Mouse (Mus musculus): ENCODE measurements at regions not wholly inside any gene's neighbourhood (a gene's known extent, or its start where the extent isn't known, plus 50 kb on each side); places are given as distances from the start of the nearest gene placed in this dataset.

DNA sequence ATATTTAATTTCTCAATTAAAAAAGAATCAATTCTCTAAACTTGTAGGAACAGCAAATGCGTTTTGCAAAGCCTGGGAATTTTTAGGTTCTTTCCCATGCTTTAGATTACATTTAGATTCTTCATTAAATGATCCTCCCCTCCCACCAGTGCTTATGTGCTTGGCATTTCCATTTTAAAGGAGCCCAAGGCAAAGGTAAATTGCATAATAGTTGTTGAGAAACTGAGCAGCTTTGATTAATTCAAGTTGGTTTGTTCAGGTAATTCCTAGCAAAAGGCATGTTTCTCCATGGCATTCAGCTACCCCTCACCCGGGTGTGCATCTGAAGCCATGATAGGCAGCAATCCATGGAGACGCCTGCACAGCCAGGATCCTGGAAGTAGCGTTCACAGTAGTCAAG lies 570.8 kb upstream of the Auts2 start:
- Histone ChIP-seq H3K4me3 (replicated peaks in 1 of 3; ENCODE audit: low read depth in 2 of 3, low read length in 2 of 3, poor library complexity in 1 of 3) (no peak overlapping the region), H3K27me3 (replicated peaks) (no peaks in the 10 kb centered on the region), H3K9me3 (replicated peaks; ENCODE audit: low read length) (peaks cover 70% of the 10 kb centered on the region), H3K9ac (ENCODE audit: insufficient read depth, low read depth) (no peak overlapping the region), H3K27ac (ENCODE audit: insufficient read depth, low read depth) (no peak overlapping the region), H3K79me2 (replicated peaks; ENCODE audit: control insufficient read depth, extremely low read depth, insufficient read depth, poor library complexity, severe bottlenecking) (no peaks in the 10 kb centered on the region), H3K36me3 (replicated peaks in 1 of 2; ENCODE audit: control insufficient read depth in 1 of 2, insufficient read depth in 1 of 2, low read length in 1 of 2) (no peaks in the 10 kb centered on the region), H3K4me1 (ENCODE audit: control insufficient read depth in 1 of 2, insufficient read depth in 2 of 2) (no peaks in the 10 kb centered on the region), H3K4me2 (ENCODE audit: insufficient read depth, low read depth, poor library complexity, severe bottlenecking) (no peak overlapping the region)
- dilution Hi-C loops (cut with MboI; ENCODE audit: extremely low pct_ligation_motif_present, extremely low pct_unique_long_range_greater_than_20kb, low sequenced_read_pairs), result no loop called here
- no peak for TF ChIP-seq ZKSCAN1 (IDR thresholded peaks at IDR 0.05; ENCODE audit: borderline replicate concordance, low read depth, low read length)
- in situ Hi-C loops (cut with MboI; ENCODE audit: low pct_ligation_motif_present, low pct_unique_long_range_greater_than_20kb, low sequenced_read_pairs), result no loop called here
- no peak for DNase-seq (ENCODE audit: extremely low read depth)

GRCm38 (mm10) chr5:133113183-133113582 lies 570.0 kb upstream of the Auts2 start:
- H3K4me1 ChIP-seq (ENCODE audit: control insufficient read depth in 1 of 2, insufficient read depth in 2 of 2), result no peaks in the 10 kb centered on the region
- no peak for DNase-seq (ENCODE audit: extremely low read depth)
- H3K4me3 ChIP-seq (replicated peaks in 1 of 3; ENCODE audit: low read depth in 2 of 3, low read length in 2 of 3, poor library complexity in 1 of 3), result no peak overlapping the region
- no peak overlapping the region for H3K27ac ChIP-seq (ENCODE audit: insufficient read depth, low read depth)
- no peaks in the 10 kb centered on the region for H3K36me3 ChIP-seq (replicated peaks in 1 of 2; ENCODE audit: control insufficient read depth in 1 of 2, insufficient read depth in 1 of 2, low read length in 1 of 2)
- peaks cover 69% of the 10 kb centered on the region for H3K9me3 ChIP-seq (replicated peaks; ENCODE audit: low read length)
- H3K9ac ChIP-seq (ENCODE audit: insufficient read depth, low read depth), result no peak overlapping the region
- in situ Hi-C loops (cut with MboI; ENCODE audit: low pct_ligation_motif_present, low pct_unique_long_range_greater_than_20kb, low sequenced_read_pairs) (no loop called here), dilution Hi-C loops (cut with MboI; ENCODE audit: extremely low pct_ligation_motif_present, extremely low pct_unique_long_range_greater_than_20kb, low sequenced_read_pairs) (no loop called here)
- no peaks in the 10 kb centered on the region for H3K27me3 ChIP-seq (replicated peaks)
- H3K4me2 ChIP-seq (ENCODE audit: insufficient read depth, low read depth, poor library complexity, severe bottlenecking), result no peak overlapping the region
- no peak for TF ChIP-seq ZMIZ1 (IDR thresholded peaks at IDR 0.05; ENCODE audit: low read depth, low read length)
- no peak for TF ChIP-seq EP300 (IDR thresholded peaks at IDR 0.05; ENCODE audit: low read length)
- no peak for TF ChIP-seq PAX5 (IDR thresholded peaks at IDR 0.05; ENCODE audit: low read length)
- no peak for TF ChIP-seq JUN (IDR thresholded peaks at IDR 0.05; ENCODE audit: insufficient read depth, low read depth, low read length)
- TF ChIP-seq ETS1 (conservative IDR thresholded peaks at IDR 0.05; ENCODE audit: low read depth, low read length), result no peak
- no peak for TF ChIP-seq POLR2A (IDR thresholded peaks at IDR 0.05; ENCODE audit: low read depth, low read length)
- TF ChIP-seq KAT2A (IDR thresholded peaks at IDR 0.05; ENCODE audit: insufficient replicate concordance, low read length), result no peak
- TF ChIP-seq USF1 (IDR thresholded peaks at IDR 0.05; ENCODE audit: low read depth, low read length), result no peak
- no peak for TF ChIP-seq POLR2AphosphoS2 (IDR thresholded peaks at IDR 0.05; ENCODE audit: low read depth, low read length)
- TF ChIP-seq MAX (IDR thresholded peaks at IDR 0.05; ENCODE audit: low read length), result no peak
- TF ChIP-seq TBP (conservative IDR thresholded peaks at IDR 0.05; ENCODE audit: low read depth, low read length), result no peak
- TF ChIP-seq MYC (IDR thresholded peaks at IDR 0.05; ENCODE audit: low read depth, low read length), result no peak
- no peak for TF ChIP-seq MEF2A (IDR thresholded peaks at IDR 0.05; ENCODE audit: borderline replicate concordance, low read depth, low read length)
- no peak for TF ChIP-seq MAFK (IDR thresholded peaks at IDR 0.05; ENCODE audit: insufficient replicate concordance, low read length)
- TF ChIP-seq HCFC1 (IDR thresholded peaks at IDR 0.05; ENCODE audit: low read depth, low read length), result no peak
- TF ChIP-seq TCF12 (IDR thresholded peaks at IDR 0.05; ENCODE audit: low read depth, low read length), result no peak
- no peak for TF ChIP-seq CTCF (conservative IDR thresholded peaks at IDR 0.05 in 1 of 2, IDR thresholded peaks at IDR 0.05 in 1 of 2; ENCODE audit: low read depth in 2 of 2, low read length in 2 of 2)
- no peaks in the 10 kb centered on the region for H3K79me2 ChIP-seq (replicated peaks; ENCODE audit: control insufficient read depth, extremely low read depth, insufficient read depth, poor library complexity, severe bottlenecking)

All from CH12.LX (cell line).